Mouse (Mus musculus) urinary bladder, postnatal 14 days (tissue): ENCODE measurements around the gene 1300017J02Rik.

Experiments used
- DNase-seq: peaks from one replicate; pipeline ENCODE4 v3.0.0; 2021; ENCODE audit warnings: low spot score

The 1300017J02Rik gene

DNA sequence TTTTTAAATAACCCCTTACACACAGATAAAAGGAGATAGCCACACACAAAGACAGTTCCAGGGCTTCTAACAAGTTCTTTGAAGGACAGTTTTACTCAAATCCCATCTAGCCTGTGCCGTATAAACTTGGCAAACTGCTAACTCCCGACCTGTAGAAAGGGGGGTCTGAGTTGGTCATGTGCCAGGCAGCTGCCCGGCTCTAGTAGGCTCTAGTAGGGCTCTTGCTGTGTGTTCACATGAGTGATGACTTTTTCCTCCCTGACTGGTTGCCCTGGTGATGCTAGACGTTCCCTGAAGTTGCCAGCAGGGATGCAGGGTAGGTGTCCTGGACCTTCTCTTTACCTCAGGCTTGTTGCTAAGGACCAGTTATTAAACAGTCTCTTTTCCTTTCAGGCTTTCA is 33.8 kb downstream of the 1300017J02Rik start:
- no peak for DNase-seq

DNA sequence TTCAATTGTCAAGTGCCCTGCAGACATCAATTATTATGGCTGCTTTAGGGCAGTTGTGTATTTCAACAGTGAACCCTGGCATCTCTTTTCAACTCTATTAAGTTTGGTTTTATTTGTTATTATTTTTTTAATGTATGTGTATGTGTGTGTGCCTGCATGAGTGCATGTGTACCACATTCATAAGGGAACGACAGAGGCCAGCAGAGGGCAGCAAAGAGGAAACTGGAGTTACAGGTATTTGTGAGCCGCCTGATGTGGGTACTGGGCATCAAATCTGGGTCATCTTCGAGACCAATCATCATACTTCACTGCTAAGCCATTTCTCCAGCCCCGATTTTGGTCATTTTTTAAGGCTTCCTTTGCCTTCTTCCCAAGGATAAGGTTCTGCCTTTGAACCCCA is 39.1 kb downstream of the 1300017J02Rik start:
- DNase-seq = no peak

- no peak for DNase-seq
These were observed 52.0 kb downstream of the 1300017J02Rik start for GRCm38 (mm10) chr9:103252906-103253305.

DNA sequence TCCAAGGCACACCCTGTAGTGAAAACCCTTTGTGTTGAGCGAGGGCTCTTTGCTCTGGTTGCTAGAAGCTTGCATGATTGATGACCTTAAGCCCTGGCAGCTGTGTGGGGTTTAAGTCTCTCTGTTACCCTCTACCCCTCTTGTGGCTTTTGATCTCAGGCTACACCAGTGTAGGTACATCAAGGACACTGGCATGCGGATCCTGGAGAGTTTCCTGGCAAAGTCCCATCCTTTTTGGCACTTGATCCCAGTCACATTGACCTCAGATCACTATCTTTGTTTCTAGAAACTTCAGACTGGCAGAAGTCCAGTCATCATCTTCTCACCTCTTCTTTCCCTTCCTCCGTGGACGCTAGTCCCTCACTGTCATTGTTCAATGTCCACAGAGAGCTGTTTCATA is 56.3 kb downstream of the 1300017J02Rik start:
- DNase-seq = no peak

- DNase-seq = no peak
These were observed 58.2 kb downstream of the 1300017J02Rik start for GRCm38 (mm10) chr9:103246526-103247168.

DNA sequence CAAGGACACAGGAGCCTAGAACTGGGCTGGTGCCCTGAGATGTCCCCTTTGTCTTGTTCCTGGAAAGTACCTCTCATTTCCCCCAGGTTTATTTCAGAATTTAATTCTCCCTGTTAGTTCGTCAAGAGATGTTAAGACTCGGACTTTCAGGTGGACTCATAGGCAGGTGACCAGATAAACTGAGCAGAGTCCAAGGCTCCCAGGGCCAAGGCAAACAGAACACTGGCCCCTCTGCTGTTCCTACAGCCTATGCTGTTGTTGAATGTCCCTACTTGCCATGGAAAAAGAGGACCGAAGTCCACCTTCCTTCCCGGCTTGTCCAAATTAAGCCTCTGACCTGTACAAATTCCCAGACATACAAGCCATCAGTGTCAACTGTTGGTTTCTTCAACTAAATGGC is 61.2 kb downstream of the 1300017J02Rik start:
- no peak for DNase-seq

- no peak for DNase-seq
These were observed 63.7 kb downstream of the 1300017J02Rik start for GRCm38 (mm10) chr9:103241206-103241605.

- DNase-seq = no peak
These were observed 65.4 kb downstream of the 1300017J02Rik start for GRCm38 (mm10) chr9:103239471-103239870.

DNA sequence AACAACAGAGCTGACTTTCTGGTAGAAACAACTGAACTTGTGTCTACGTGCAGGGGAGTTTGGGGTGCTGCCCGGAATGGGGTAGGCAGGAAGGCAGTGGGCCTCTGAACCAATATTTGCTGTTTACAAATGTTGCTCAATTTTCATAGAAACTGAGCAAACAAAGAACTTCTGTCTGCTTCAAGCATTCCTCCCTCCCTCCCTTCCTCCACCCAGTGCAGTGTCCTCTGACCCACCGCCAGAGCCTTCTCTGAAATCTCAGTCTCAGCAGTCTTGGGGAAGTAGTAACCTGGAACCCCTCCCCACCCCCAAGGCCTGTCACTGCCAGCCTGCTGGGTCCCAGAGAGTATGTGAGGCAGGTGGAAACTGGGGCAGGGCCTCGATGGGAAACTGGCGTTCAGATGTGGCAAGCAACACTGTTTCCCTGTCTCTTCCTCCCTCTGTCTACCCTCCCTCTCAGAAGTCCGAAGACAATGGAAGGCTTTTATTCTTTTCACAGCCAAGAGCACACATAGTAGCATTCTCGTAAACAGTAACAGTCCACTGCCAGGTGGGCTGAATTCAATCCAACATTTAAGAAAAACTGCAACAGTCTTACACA is 70.2 kb downstream of the 1300017J02Rik start:
- peak; percentile 58 for DNase-seq

- DNase-seq = no peak
These were observed 70.8 kb downstream of the 1300017J02Rik start for GRCm38 (mm10) chr9:103234059-103234458.

DNA sequence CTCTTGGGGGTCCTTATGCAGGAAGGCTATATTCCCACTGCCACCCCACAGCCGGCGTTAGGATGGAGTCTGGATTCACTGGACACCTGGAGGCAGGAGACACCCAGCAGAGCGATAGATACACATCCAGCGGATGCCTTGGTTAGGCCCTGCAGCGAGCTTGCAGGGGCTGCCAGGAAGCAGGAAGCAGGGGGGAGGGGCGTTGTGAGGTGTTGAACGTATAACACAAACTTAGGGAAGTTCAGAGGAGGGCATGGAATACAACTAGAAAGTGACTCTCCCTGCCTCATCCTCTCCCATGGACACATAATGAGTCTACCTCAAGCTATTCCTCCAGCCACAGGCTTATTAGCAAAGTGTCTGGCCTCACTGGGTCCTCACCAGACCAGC is 71.9 kb downstream of the 1300017J02Rik start:
- DNase-seq = no peak

DNA sequence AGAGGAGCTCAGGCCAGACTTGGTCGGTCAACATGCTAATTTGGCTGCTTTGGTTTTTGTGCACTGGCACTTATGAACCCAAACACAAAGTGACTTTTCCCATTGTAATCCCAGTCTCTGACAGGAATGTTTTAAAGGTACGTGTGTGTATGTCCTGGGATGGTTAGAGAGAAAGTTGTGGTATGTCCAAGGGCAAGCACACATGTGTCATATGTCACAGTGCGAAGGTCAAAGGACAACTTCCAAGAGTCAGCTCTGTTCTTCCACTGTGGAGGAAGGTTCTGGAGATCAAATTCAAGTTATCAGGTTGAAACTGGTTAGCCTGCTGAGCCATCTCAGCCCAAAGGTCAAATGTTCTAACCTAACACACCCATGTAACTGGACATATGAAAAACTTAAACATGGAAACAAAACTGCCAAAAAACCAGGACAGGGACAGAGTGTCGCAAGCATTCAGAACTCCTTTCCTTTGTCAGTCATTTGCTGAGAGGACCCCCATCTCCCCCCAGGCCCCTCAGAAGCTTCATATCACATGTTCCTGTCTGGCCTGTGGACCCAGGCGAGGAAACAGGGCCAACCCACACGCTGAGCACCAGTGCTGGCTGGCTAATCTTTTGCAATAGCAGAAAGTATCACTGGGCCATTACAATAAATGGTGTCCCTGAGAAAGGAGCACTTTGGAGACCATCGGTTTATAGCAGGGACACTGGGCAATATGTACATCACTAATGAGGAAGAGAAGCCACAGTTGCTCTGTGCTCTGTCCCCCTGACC is 72.5 kb downstream of the 1300017J02Rik start:
- DNase-seq = no peak

- DNase-seq = peak; percentile 65
These were observed 74.5 kb downstream of the 1300017J02Rik start, which contains the start of the genes Gm20425 and Trf for GRCm38 (mm10) chr9:103230151-103230951. TSS of gene Gm20425 (minus strand) at chr9:103230307. TSS of gene Trf (minus strand) at chr9:103230444.

- DNase-seq = no peak
These were observed 75.6 kb downstream of the 1300017J02Rik start for GRCm38 (mm10) chr9:103229037-103229867.

GRCm38 (mm10) chr9:103228370-103229003 is 76.4 kb downstream of the 1300017J02Rik start:
- DNase-seq = no peak

GRCm38 (mm10) chr9:103227760-103228159 is 77.1 kb downstream of the 1300017J02Rik start:
- DNase-seq = no peak

GRCm38 (mm10) chr9:103226806-103227205 is 78.1 kb downstream of the 1300017J02Rik start:
- DNase-seq = peak; percentile 30

DNA sequence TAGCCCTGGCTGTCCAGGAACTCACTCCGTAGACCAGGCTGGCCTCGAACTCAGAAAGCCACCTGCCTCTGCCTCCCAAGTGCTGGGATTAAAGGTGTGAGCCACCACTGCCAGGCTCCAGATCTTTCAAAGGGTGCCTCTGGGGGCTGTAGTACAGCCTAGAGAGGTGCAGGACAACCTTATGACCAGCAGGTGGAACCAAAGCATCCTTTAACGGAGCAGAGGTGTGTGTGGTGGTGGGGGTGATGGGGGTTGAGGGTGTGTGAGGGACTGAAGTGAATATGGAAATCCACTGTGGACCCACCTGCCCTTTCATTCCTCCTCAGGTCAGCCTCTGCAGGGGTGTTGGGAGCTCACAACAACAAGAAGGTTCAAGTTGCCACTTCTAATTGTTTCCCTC is 79.4 kb downstream of the 1300017J02Rik start:
- DNase-seq = no peak

GRCm38 (mm10) chr9:103224721-103225120 is 80.2 kb downstream of the 1300017J02Rik start:
- DNase-seq = no peak

DNA sequence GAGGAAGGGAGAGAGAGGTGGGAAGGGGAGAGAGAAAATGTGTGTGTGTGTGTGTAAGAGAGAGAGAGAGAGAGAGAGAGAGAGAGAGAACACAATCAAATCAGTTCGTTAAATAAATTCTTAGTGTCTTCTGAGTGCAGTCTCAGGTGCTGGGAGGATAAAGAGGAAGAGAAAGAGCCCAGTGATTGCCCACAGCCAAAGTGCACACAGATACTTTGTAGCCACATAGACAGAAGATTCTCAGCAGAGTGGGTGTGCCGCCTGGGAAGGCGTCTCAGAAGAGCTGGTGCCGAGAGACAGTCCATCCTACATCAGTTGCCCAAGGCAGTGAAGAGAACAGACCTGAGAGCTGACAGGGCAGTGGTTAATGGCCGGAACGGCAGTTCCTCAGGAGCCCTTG is 90.6 kb downstream of the 1300017J02Rik start:
- no peak for DNase-seq

DNA sequence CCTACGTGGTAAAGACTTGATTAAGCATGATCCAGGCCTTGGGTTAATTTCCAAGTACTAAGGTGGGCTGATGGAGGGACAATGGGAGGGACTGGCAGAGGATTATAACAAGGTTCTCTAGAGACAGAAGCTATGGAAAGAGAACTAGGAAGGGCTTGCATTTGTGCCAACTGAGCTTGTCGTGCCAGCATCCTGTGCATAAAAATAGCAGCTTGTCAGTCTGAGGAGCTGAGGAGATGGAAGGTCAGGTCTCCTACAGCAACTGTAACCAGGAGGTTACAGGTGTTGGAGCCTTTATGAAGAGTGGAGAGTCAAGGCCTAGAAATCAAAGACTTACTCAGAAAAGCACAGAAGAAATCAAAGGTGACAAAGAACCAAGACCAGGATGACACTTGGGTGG is 91.3 kb downstream of the 1300017J02Rik start:
- DNase-seq = no peak
